Mouse (Mus musculus) myocyte (in vitro differentiated cells): ENCODE results near the gene Iqcn. TPM values are rescaled to one million over a fixed set of nuclear protein-coding genes. Genes with fewer than 3 reads are reported as not detected.

ENCODE experiments used
- H3K27me3 ChIP-seq: one replicate; pipeline ENCODE4 v1.6.1; 2011; ENCODE audit not compliant: control insufficient read depth, insufficient read depth, insufficient read length
- H3K36me3 ChIP-seq: one replicate; pipeline ENCODE4 v1.6.1; 2011; ENCODE audit not compliant: control insufficient read depth, insufficient read depth
- H3K4me2 ChIP-seq: one replicate; pipeline ENCODE4 v1.6.1; 2011; ENCODE audit warnings: low read depth, control low read depth
- H3K4me3 ChIP-seq: one replicate; pipeline ENCODE4 v1.5.1; 2011; ENCODE audit warnings: mild to moderate bottlenecking, control low read depth, moderate library complexity
- H3K79me2 ChIP-seq: one replicate; pipeline ENCODE4 v1.6.1; 2011; ENCODE audit not compliant: control insufficient read depth, insufficient read depth
- H3ac ChIP-seq: one replicate; pipeline ENCODE4 v1.6.1; 2011; ENCODE audit not compliant: control insufficient read depth, insufficient read length
- CEBPB ChIP-seq: IDR thresholded peaks from 2 replicates; pipeline ENCODE4 v1.6.1; 2011; ENCODE audit warnings: mild to moderate bottlenecking, moderate library complexity; ENCODE audit not compliant: poor library complexity, insufficient read depth, severe bottlenecking
- E2F4 ChIP-seq: IDR thresholded peaks from one replicate; pipeline ENCODE4 v1.6.1; 2011; ENCODE audit warnings: mild to moderate bottlenecking, control low read depth, moderate library complexity; ENCODE audit not compliant: insufficient read depth
- MAX ChIP-seq: IDR thresholded peaks from one replicate; pipeline ENCODE4 v1.6.1; 2011; ENCODE audit warnings: low read depth, mild to moderate bottlenecking, control low read depth
- MYOD1 ChIP-seq, 3 experiments: IDR thresholded peaks; one replicate each; pipeline ENCODE4 v1.6.1; 2011; ENCODE audit warnings: control low read depth in 2 of 3, low read depth in 2 of 3, mild to moderate bottlenecking in 2 of 3, moderate library complexity in 1 of 3; ENCODE audit not compliant: insufficient read length in 2 of 3, control insufficient read depth in 1 of 3
- MYOG ChIP-seq, 3 experiments: IDR thresholded peaks; one replicate each; pipeline ENCODE4 v1.6.1; 2011; ENCODE audit warnings: control low read depth in 2 of 3, low read depth in 2 of 3, mild to moderate bottlenecking in 2 of 3; ENCODE audit not compliant: insufficient read length in 2 of 3, control insufficient read depth in 1 of 3, insufficient read depth in 1 of 3
- POLR2A ChIP-seq: IDR thresholded peaks from one replicate; pipeline ENCODE4 v1.6.1; 2011; ENCODE audit warnings: low read depth, mild to moderate bottlenecking, control low read depth, moderate library complexity; ENCODE audit not compliant: insufficient read length
- POLR2AphosphoS2 ChIP-seq: IDR thresholded peaks from one replicate; pipeline ENCODE4 v1.6.1; 2011; ENCODE audit warnings: low read depth, control low read depth; ENCODE audit not compliant: insufficient read length
- REST ChIP-seq: IDR thresholded peaks from one replicate; pipeline ENCODE4 v1.6.1; 2011; ENCODE audit warnings: mild to moderate bottlenecking, control low read depth, moderate library complexity; ENCODE audit not compliant: insufficient read depth, insufficient read length
- SRF ChIP-seq: IDR thresholded peaks from one replicate; pipeline ENCODE4 v1.6.1; 2011; ENCODE audit warnings: low read depth; ENCODE audit not compliant: control insufficient read depth, insufficient read length
- TCF12 ChIP-seq: IDR thresholded peaks from one replicate; pipeline ENCODE4 v1.6.1; 2011; ENCODE audit warnings: mild to moderate bottlenecking, control low read depth; ENCODE audit not compliant: poor library complexity, insufficient read depth, severe bottlenecking
- TCF3 ChIP-seq: IDR thresholded peaks from one replicate; pipeline ENCODE4 v1.6.1; 2011; ENCODE audit warnings: low read depth, control low read depth; ENCODE audit not compliant: insufficient read length
- USF1 ChIP-seq: IDR thresholded peaks from one replicate; pipeline ENCODE4 v1.6.1; 2011; ENCODE audit warnings: low read depth, mild to moderate bottlenecking, control low read depth, moderate library complexity
- polyA plus RNA-seq: library from polyadenylated mRNA; unstranded; fragments of >200 nt; fragmentation: generic; extraction: Trizol; gene quantifications from one replicate; pipeline ENCODE4 v1.2.1, GENCODE M21; 2012; ENCODE audit warnings: missing spikeins

Iqcn gene
- polyA plus RNA-seq, 1 experiment, result 0.02 TPM

GRCm38 (mm10) chr8:70741661-70742060 is 38.4 kb downstream of the Iqcn start:
- Histone ChIP-seq H3K36me3 (no peaks in the 10 kb centered on the region), H3K4me2 (no peak overlapping the region), H3K27me3 (peaks cover 35% of the 10 kb centered on the region), H3K79me2 (no peaks in the 10 kb centered on the region), H3ac (no peak overlapping the region), H3K4me3 (no peak overlapping the region)
- TF ChIP-seq TCF3 (no peak), POLR2A (no peak), POLR2AphosphoS2 (no peak), REST (no peak), SRF (no peak), TCF12 (no peak)

- Histone ChIP-seq H3K79me2 (no peaks in the 10 kb centered on the region), H3K4me3 (no peak overlapping the region), H3K4me2 (no peak overlapping the region), H3K36me3 (no peaks in the 10 kb centered on the region), H3K27me3 (peaks cover 40% of the 10 kb centered on the region), H3ac (no peak overlapping the region)
- TF ChIP-seq REST (no peak), CEBPB (no peak), E2F4 (no peak), MAX (no peak), USF1 (no peak), TCF12 (no peak), POLR2A (no peak), TCF3 (no peak), SRF (no peak), MYOD1 (IDR thresholded peaks at IDR 0.05; ENCODE audit: control insufficient read depth in 1 of 3, insufficient read length in 2 of 3, low read depth in 2 of 3) (no peak), MYOG (IDR thresholded peaks at IDR 0.05; ENCODE audit: control insufficient read depth in 1 of 3, insufficient read depth in 1 of 3, insufficient read length in 2 of 3, low read depth in 2 of 3) (no peak), POLR2AphosphoS2 (no peak)
Observed at GRCm38 (mm10) chr8:70742176-70742575, 38.9 kb downstream of the Iqcn start.

- H3K36me3 ChIP-seq, result no peaks in the 10 kb centered on the region
- H3K79me2 ChIP-seq, result no peaks in the 10 kb centered on the region
- H3ac ChIP-seq, result no peak overlapping the region
- TF ChIP-seq SRF (no peak), MYOD1 (IDR thresholded peaks at IDR 0.05; ENCODE audit: control insufficient read depth in 1 of 3, insufficient read length in 2 of 3, low read depth in 2 of 3) (no peak), POLR2AphosphoS2 (no peak), TCF12 (no peak), MAX (no peak), MYOG (IDR thresholded peaks at IDR 0.05; ENCODE audit: control insufficient read depth in 1 of 3, insufficient read depth in 1 of 3, insufficient read length in 2 of 3, low read depth in 2 of 3) (no peak), CEBPB (no peak), USF1 (no peak), E2F4 (no peak), POLR2A (no peak), REST (no peak), TCF3 (no peak)
- H3K4me2 ChIP-seq, result no peak overlapping the region
- H3K27me3 ChIP-seq, result peaks cover 41% of the 10 kb centered on the region
- no peak overlapping the region for H3K4me3 ChIP-seq
Observed at GRCm38 (mm10) chr8:70742981-70743655, 39.9 kb downstream of the Iqcn start.

- no peaks in the 10 kb centered on the region for H3K36me3 ChIP-seq
- H3K4me3 ChIP-seq, result no peak overlapping the region
- H3K4me2 ChIP-seq, result peak overlapping the region; percentile 6
- peaks cover 41% of the 10 kb centered on the region for H3K27me3 ChIP-seq
- no peak overlapping the region for H3ac ChIP-seq
- TF ChIP-seq USF1 (peak; percentile 19), MYOD1 (IDR thresholded peaks at IDR 0.05; ENCODE audit: control insufficient read depth in 1 of 3, insufficient read length in 2 of 3, low read depth in 2 of 3) (no peak), REST (no peak)
- H3K79me2 ChIP-seq, result no peaks in the 10 kb centered on the region
Observed at GRCm38 (mm10) chr8:70743656-70744590, 40.7 kb downstream of the Iqcn start.

GRCm38 (mm10) chr8:70744806-70745205 is 41.5 kb downstream of the Iqcn start:
- H3K36me3 ChIP-seq, result no peaks in the 10 kb centered on the region
- H3K4me3 ChIP-seq, result no peak overlapping the region
- H3K4me2 ChIP-seq, result no peak overlapping the region
- no peaks in the 10 kb centered on the region for H3K79me2 ChIP-seq
- peaks cover 41% of the 10 kb centered on the region for H3K27me3 ChIP-seq
- TF ChIP-seq USF1 (no peak), MYOD1 (IDR thresholded peaks at IDR 0.05; ENCODE audit: control insufficient read depth in 1 of 3, insufficient read length in 2 of 3, low read depth in 2 of 3) (no peak), MAX (no peak), POLR2AphosphoS2 (no peak), CEBPB (no peak), MYOG (IDR thresholded peaks at IDR 0.05; ENCODE audit: control insufficient read depth in 1 of 3, insufficient read depth in 1 of 3, insufficient read length in 2 of 3, low read depth in 2 of 3) (no peak), SRF (no peak), TCF12 (no peak), E2F4 (no peak), POLR2A (no peak), REST (no peak), TCF3 (no peak)
- H3ac ChIP-seq, result no peak overlapping the region
